Comparison of ENCODE assay signal across 17 mouse cellular contexts in the genomic region with DNA sequence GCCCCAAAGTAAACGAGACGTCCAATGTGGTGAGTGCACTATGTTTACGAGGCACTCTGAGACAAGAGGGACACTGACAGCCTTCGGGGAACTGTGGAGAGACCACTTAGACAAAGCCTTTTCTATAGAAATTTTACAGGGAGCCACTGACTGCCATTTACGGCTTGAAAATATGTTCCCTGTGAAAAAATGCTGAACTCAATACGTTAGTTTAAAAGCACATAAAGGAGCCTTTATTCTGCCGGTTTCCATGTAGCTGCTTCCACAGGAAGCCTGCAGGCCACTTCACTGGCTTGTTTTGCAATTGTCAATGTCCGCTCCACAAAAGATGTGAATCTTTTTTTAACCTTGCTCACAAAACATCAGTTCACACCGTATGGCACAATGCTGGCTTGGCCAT.
DNase-seq lines count a peak whose midpoint lies in the region; ATAC-seq and TF ChIP-seq lines count a peak whose summit lies in the region.
"Had no signal": no experiment of that assay in that cellular context is flagged by ENCODE, and none has a peak within 500 bp of the region (broad histone marks: within the 10 kb centered on the region; RNA-seq: fewer than 3 reads in every experiment).

No protein-coding gene starts in this region.

- ATAC-seq in kidney, postnatal 0 days (replicated peaks; ENCODE audit: low FRiP score, low read depth): no peak
- no peak for ATAC-seq in forebrain, postnatal 0 days
- ATAC-seq: intestine, embryonic 16.5 days; Patski had no signal

- H3K9ac ChIP-seq in kidney, postnatal 0 days (ENCODE audit: low read depth, low read length): no peak overlapping the region
- H3K9ac ChIP-seq in forebrain, postnatal 0 days: no peak overlapping the region
- H3K9ac ChIP-seq: heart, embryonic 15.5 days had no signal

- H3K4me2 ChIP-seq in kidney, postnatal 0 days (ENCODE audit: low read length): no peak overlapping the region
- H3K4me2 ChIP-seq in forebrain, postnatal 0 days (ENCODE audit: low read depth): no peak overlapping the region
- H3K4me2 ChIP-seq: heart, embryonic 15.5 days; liver, embryonic 11.5 days had no signal

- 32% methylated on average over 9 of the region's 9 CpGs for WGBS in kidney, postnatal 0 days
- whole genome bisulfite sequencing in forebrain, postnatal 0 days: 18% methylated on average over 9 of the region's 9 CpGs

- no peaks in the 10 kb centered on the region for H3K36me3 ChIP-seq in kidney, postnatal 0 days (ENCODE audit: insufficient read depth, low read length)
- no peaks in the 10 kb centered on the region for H3K36me3 ChIP-seq in forebrain, postnatal 0 days (ENCODE audit: insufficient read depth)
- H3K36me3 ChIP-seq: heart, embryonic 15.5 days had no signal

- H3K27me3 ChIP-seq in kidney, postnatal 0 days (ENCODE audit: insufficient read depth, low read length): no peaks in the 10 kb centered on the region
- no peaks in the 10 kb centered on the region for H3K27me3 ChIP-seq in forebrain, postnatal 0 days (ENCODE audit: insufficient read depth, low read length)
- H3K27me3 ChIP-seq: heart, embryonic 15.5 days; Patski had no signal

- TF ChIP-seq CTCF in kidney, postnatal 0 days (IDR thresholded peaks at IDR 0.05; ENCODE audit: low read depth): no peak
- no peak for TF ChIP-seq CTCF in forebrain, postnatal 0 days (IDR thresholded peaks at IDR 0.05; ENCODE audit: low read depth)

- no peak overlapping the region for H3K27ac ChIP-seq in kidney, postnatal 0 days
- 0 out of 2 replicates have a peak overlapping the region, but pooled peaks have one; percentile 15 for H3K27ac ChIP-seq in forebrain, postnatal 0 days (ENCODE audit: low read depth, low read length)
- H3K27ac ChIP-seq: heart, embryonic 15.5 days had no signal

- H3K4me1 ChIP-seq in kidney, postnatal 0 days (replicated peaks; ENCODE audit: insufficient read depth, low read length): no peaks in the 10 kb centered on the region
- no peaks in the 10 kb centered on the region for H3K4me1 ChIP-seq in forebrain, postnatal 0 days (ENCODE audit: insufficient read depth)
- H3K4me1 ChIP-seq: heart, embryonic 15.5 days had no signal

- no peak overlapping the region for H3K4me3 ChIP-seq in kidney, postnatal 0 days (replicated peaks; ENCODE audit: low read depth, low read length)
- no peak overlapping the region for H3K4me3 ChIP-seq in forebrain, postnatal 0 days (ENCODE audit: low read depth, low read length)
- H3K4me3 ChIP-seq: heart, embryonic 15.5 days had no signal

- no peaks in the 10 kb centered on the region for H3K9me3 ChIP-seq in kidney, postnatal 0 days (replicated peaks; ENCODE audit: low read length)
- no peaks in the 10 kb centered on the region for H3K9me3 ChIP-seq in forebrain, postnatal 0 days (ENCODE audit: low read length)
- H3K9me3 ChIP-seq: heart, embryonic 15.5 days had no signal

- DNase-seq in kidney, postnatal 0 days (ENCODE audit: low spot score): peak; percentile 13
- no peak for DNase-seq in kidney, postnatal 14 days
- peak; percentile 40 for DNase-seq in embryo, embryonic 10.5 days (ENCODE audit: low spot score)
- DNase-seq in forebrain, postnatal 0 days: no peak
- DNase-seq in mesoderm, embryonic 11.5 days (ENCODE audit: low read depth, low spot score): peak; percentile 44
- no peak for DNase-seq in left cerebral cortex, adult 18-20 months (ENCODE audit: low spot score in 2 of 2)
- no peak for DNase-seq in thymus, postnatal 10 days (ENCODE audit: low spot score in 2 of 2)
- no peak for DNase-seq in thymus, postnatal 36 days
- DNase-seq: adrenal gland, postnatal 10 days; cerebellum, adult 11-12 months; gastrocnemius, postnatal 14 days; layer of hippocampus, adult 9-11 months; right cerebral cortex, postnatal 4 days had no signal

Comparison
In these comparisons a context has a peak if more than half of its experiments do, and no peak if none do; other contexts are left out.
1. DNase-seq: peak in kidney, postnatal 0 days (single experiment), embryo, embryonic 10.5 days (single experiment) and mesoderm, embryonic 11.5 days (single experiment); none in kidney, postnatal 14 days (single experiment), forebrain, postnatal 0 days (single experiment), left cerebral cortex, adult 18-20 months (0 of 2), thymus, postnatal 10 days (0 of 2) and thymus, postnatal 36 days (0 of 2).